In the genomic region with DNA sequence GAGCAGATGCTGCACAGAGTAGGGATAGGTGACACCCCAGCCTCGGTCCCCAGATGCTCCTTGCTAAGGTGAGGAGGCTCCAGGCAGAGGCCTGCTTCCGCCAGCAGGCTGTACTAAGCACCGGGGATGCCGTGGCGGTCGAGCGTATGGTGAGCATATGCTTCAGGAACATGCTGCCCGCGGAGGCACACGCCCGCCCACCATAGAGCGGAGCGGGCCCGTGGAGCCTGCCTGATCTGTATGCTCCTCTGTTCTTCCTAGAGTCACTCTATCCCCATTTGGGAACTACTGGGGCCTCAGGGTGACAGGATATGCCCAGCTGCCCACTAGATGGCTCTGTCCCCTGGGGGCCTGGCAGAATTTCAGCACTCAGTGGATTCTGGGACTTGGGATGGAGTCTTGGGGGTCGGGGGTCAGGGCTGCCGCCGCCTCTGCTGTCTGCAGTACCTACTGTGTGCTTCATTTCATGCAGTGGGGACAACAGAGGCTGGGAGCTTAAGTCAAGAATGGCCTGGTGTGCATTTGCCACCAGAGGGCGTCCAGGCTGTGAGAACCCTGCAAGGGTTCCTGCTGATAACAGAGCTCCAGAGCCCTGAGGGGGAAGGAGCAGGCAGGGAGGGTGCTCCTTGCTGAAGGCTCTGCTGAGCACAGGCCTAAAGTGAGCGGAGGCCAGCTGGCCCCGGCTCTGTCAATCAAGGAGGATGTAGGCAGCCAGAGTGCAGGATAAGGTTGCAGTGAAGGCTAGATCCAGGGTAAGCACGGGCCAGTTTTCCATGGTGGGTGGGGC, we compare ENCODE assay signal across 8 mouse cellular contexts.
A peak's percentile ranks its signal among the peaks of the same experiment; 100 is the strongest.
DNase-seq lines count a peak whose midpoint lies in the region; ATAC-seq and TF ChIP-seq lines count a peak whose summit lies in the region.

No protein-coding gene starts in this region.

- TF ChIP-seq POLR2A in brain, embryonic 14.5 days (IDR thresholded peaks at IDR 0.05; ENCODE audit: borderline replicate concordance, extremely low read depth, insufficient read depth, insufficient read length, poor library complexity, severe bottlenecking): no peak

- DNase-seq in heart, adult 11 months: peak; percentile 96
- DNase-seq in heart, adult 8-10 months (ENCODE audit: low spot score): no peak
- peak; percentile 87 for DNase-seq in brain, embryonic 14.5 days (ENCODE audit: low read depth)
- DNase-seq in heart, postnatal 36 days: peak; percentile 60 to 69
- peak; percentile 71 to 82 for DNase-seq in left cerebral cortex, postnatal 14 days (ENCODE audit: low spot score in 2 of 2)

- peak; percentile 73 for TF ChIP-seq CTCF in brain, embryonic 14.5 days (IDR thresholded peaks at IDR 0.05; ENCODE audit: borderline replicate concordance, extremely low read depth, insufficient read depth, insufficient read length)

- H3K27me3 ChIP-seq in stomach, embryonic 16.5 days (ENCODE audit: control insufficient read depth, insufficient read depth, low read length): no peaks in the 10 kb centered on the region

- H3K9ac ChIP-seq in stomach, embryonic 16.5 days (ENCODE audit: low read length): no peak overlapping the region

- H3K4me1 ChIP-seq in stomach, embryonic 16.5 days (ENCODE audit: control insufficient read depth, insufficient read depth, low read length): peaks cover 65% of the 10 kb centered on the region

- intact Hi-C loops in heart, postnatal 36 days (cut with DNase I): loop anchor here (2.0 kb wide), 2 partner anchors 30 to 110 kb away; no protein-coding TSS in a partner anchor
- intact Hi-C loops in left cerebral cortex, postnatal 14 days (cut with DNase I): loop anchor here (5.0 kb wide), 2 partner anchors 249 to 309 kb away; no protein-coding TSS in a partner anchor

- 44% methylated on average over 21 of the region's 21 CpGs for WGBS in stomach, embryonic 16.5 days

- H3K9me3 ChIP-seq in stomach, embryonic 16.5 days (replicated peaks; ENCODE audit: control insufficient read depth, low read length): no peaks in the 10 kb centered on the region

- H3K27ac ChIP-seq in stomach, embryonic 16.5 days (ENCODE audit: low read length): no peak overlapping the region

- ATAC-seq in erythroid progenitor cell, adult 5-6 weeks (replicated peaks; ENCODE audit: low FRiP score, poor library complexity, severe bottlenecking): peak; percentile 74
- peak; percentile 67 for ATAC-seq in megakaryocyte progenitor cell, adult 5-6 weeks (replicated peaks; ENCODE audit: poor library complexity)
- ATAC-seq in stomach, embryonic 16.5 days (ENCODE audit: insufficient read depth, low FRiP score): peak; percentile 12; the same call in 1 of the 2 replicates

- H3K4me2 ChIP-seq in stomach, embryonic 16.5 days (ENCODE audit: low read depth, low read length): no peak overlapping the region

- no peak overlapping the region for H3K4me3 ChIP-seq in stomach, embryonic 16.5 days (replicated peaks; ENCODE audit: low read length)

- no peaks in the 10 kb centered on the region for H3K36me3 ChIP-seq in stomach, embryonic 16.5 days (ENCODE audit: control insufficient read depth, insufficient read depth, low read length)

Comparison
In these comparisons a context has a peak if more than half of its experiments do, and no peak if none do; other contexts are left out.
1. ATAC-seq: peak in every context shown above with its lines; median percentile 74 in erythroid progenitor cell, adult 5-6 weeks; 67 in megakaryocyte progenitor cell, adult 5-6 weeks; 12 in stomach, embryonic 16.5 days.